Mouse (Mus musculus): ENCODE data around the gene Rwdd3.
A peak's percentile ranks its signal among the peaks of the same experiment; 100 is the strongest.

Gene Rwdd3

GRCm38 (mm10) chr3:121171243-121171871 is at the start of gene Rwdd3:
TSS of gene Rwdd3 (minus strand) at chr3:121171695.
- peak; percentile 94 for DNase-seq

GRCm38 (mm10) chr3:121217011-121217410 is 45.5 kb upstream of the Rwdd3 start:
- DNase-seq, result no peak

GRCm38 (mm10) chr3:121213501-121213900 is 42.0 kb upstream of the Rwdd3 start:
- DNase-seq, result no peak

GRCm38 (mm10) chr3:121212156-121212555 is 40.7 kb upstream of the Rwdd3 start:
- DNase-seq, result peak; percentile 27

- DNase-seq, result no peak
These were observed 37.5 kb upstream of the Rwdd3 start for GRCm38 (mm10) chr3:121208994-121209393.

GRCm38 (mm10) chr3:121206202-121206882 is 34.8 kb upstream of the Rwdd3 start:
- no peak for DNase-seq

GRCm38 (mm10) chr3:121202638-121203037 is 31.1 kb upstream of the Rwdd3 start:
- DNase-seq, result no peak

GRCm38 (mm10) chr3:121201012-121201747 is 29.7 kb upstream of the Rwdd3 start:
- DNase-seq, result peak; percentile 61

- peak; percentile 59 for DNase-seq
These were observed 17.7 kb upstream of the Rwdd3 start for GRCm38 (mm10) chr3:121189199-121189598.

GRCm38 (mm10) chr3:121187510-121187909 is 16.0 kb upstream of the Rwdd3 start:
- DNase-seq, result no peak

- DNase-seq, result peak; percentile 80
These were observed 15.4 kb upstream of the Rwdd3 start for GRCm38 (mm10) chr3:121186925-121187324.

GRCm38 (mm10) chr3:121185197-121185596 is 13.7 kb upstream of the Rwdd3 start:
- no peak for DNase-seq

- DNase-seq, result no peak
These were observed 4.5 kb upstream of the Rwdd3 start for GRCm38 (mm10) chr3:121176011-121176410.

GRCm38 (mm10) chr3:121174248-121174945 is 2.9 kb upstream of the Rwdd3 start:
- no peak for DNase-seq

- DNase-seq, result no peak
These were observed 1.2 kb upstream of the Rwdd3 start for GRCm38 (mm10) chr3:121172718-121173117.

- DNase-seq, result no peak
These were observed 374 bp upstream of the Rwdd3 start for GRCm38 (mm10) chr3:121171872-121172265.

- no peak for DNase-seq
These were observed 864 bp downstream of the Rwdd3 start for GRCm38 (mm10) chr3:121170631-121171030.

GRCm38 (mm10) chr3:121169092-121169942 is 2.2 kb downstream of the Rwdd3 start:
- DNase-seq, result no peak

GRCm38 (mm10) chr3:121168581-121168980 is 2.9 kb downstream of the Rwdd3 start:
- no peak for DNase-seq

GRCm38 (mm10) chr3:121163271-121163819 is 8.2 kb downstream of the Rwdd3 start:
- peak; percentile 86 for DNase-seq

GRCm38 (mm10) chr3:121161661-121162060 is 9.8 kb downstream of the Rwdd3 start:
- no peak for DNase-seq

- DNase-seq, result no peak
These were observed 11.1 kb downstream of the Rwdd3 start for GRCm38 (mm10) chr3:121160424-121160823.
